Mouse (Mus musculus) C2C12 (cell line): ENCODE measurements around the gene Bms1.

Experiments used
- CEBPB ChIP-seq: IDR thresholded peaks from one replicate; pipeline ENCODE4 v1.6.1; 2011; ENCODE audit warnings: low read depth, mild to moderate bottlenecking, control low read depth, moderate library complexity
- CTCF ChIP-seq: IDR thresholded peaks from one replicate; pipeline ENCODE4 v1.5.1; 2011; ENCODE audit not compliant: control insufficient read depth, insufficient read depth, insufficient read length
- FOSL1 ChIP-seq: IDR thresholded peaks from one replicate; pipeline ENCODE4 v1.8.0; 2011; ENCODE audit warnings: mild to moderate bottlenecking, low read length; ENCODE audit not compliant: poor library complexity, insufficient read depth, severe bottlenecking
- MAX ChIP-seq: IDR thresholded peaks from one replicate; pipeline ENCODE4 v1.6.1; 2011; ENCODE audit warnings: mild to moderate bottlenecking, control low read depth
- MYOD1 ChIP-seq: IDR thresholded peaks from one replicate; pipeline ENCODE4 v1.6.1; 2011; ENCODE audit warnings: low read depth; ENCODE audit not compliant: control insufficient read depth, insufficient read length
- USF1 ChIP-seq: IDR thresholded peaks from one replicate; pipeline ENCODE4 v1.6.1; 2011; ENCODE audit warnings: low read depth, mild to moderate bottlenecking, control low read depth, moderate library complexity

DNA sequence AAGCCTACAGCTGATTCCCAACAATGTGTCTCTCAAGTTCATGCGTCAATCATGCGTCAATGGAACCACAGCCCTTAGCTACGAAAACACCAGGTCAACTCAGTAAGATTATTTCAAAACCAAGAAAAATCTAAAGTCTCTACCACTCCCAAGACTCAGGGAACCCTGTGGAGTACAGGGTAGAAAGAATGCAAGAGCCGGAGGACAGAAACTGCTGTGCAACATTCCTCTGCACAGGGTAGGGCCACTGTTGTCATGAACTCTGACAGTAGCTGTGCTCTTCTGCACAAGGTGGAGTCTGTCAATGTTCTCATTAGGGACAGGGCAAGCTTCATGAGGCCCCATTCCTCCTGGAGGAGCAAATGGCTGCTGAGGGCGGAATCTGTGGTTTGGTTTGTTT lies 10.8 kb downstream of the Bms1 start:
- no peak for TF ChIP-seq CTCF
- TF ChIP-seq FOSL1: no peak
- no peak for TF ChIP-seq MYOD1
- no peak for TF ChIP-seq MAX
- TF ChIP-seq CEBPB: no peak
- no peak for TF ChIP-seq USF1
